Mouse (Mus musculus): ENCODE measurements around the gene Gm20662.

Gene Gm20662

DNA sequence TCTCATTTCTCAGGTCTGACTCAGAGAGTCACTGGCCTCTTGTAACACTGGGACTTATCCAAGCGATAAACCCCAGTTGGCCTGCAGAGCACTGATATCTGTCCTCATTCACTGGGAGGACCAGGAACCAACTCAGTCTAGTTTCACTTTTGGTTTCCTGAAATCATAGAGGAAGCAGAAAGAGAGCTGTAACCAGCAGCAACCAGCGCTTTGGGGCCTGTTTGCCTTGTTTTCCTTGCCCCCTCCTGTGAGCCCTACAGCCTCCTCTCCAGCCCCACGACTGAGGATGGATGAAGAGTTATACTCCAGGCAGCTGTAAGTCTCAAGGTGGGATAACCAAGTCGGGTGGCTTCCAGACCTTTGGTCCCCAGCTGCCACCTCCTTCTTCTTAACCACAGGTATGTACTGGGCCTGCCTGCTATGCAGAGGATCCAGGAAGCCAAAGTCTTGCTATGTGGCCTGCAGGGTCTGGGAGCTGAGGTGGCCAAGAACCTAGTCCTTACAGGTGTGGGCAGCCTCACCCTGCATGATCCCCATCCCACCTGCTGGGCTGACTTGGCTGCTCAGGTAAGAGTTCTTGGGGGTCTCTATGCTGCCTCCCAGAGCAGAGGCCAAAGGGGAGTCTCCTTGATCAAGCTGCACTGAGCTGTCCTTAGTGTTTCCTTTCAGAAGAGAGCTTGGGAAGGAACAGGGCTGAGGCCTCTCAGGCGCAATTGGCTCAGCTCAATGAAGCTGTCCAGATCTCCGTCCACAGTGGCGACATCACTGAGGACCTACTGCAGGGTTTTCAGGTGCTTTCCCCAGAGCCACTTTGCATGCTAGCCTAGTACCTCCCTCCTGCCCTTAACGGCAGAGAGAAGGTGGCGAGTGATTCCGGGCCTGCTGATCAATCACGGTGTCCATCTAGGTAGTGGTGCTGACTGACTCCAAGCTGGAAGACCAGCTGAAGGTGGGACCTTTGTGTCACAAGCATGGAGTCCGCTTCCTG is 20.5 kb upstream of the Gm20662 start, which contains the start of gene Uba7:
Gene Uba7, plus strand, starts transcription at position 107 of the 988 bp plus-strand sequence.
- 78% methylated on average over 12 of the region's 12 CpGs for WGBS

DNA sequence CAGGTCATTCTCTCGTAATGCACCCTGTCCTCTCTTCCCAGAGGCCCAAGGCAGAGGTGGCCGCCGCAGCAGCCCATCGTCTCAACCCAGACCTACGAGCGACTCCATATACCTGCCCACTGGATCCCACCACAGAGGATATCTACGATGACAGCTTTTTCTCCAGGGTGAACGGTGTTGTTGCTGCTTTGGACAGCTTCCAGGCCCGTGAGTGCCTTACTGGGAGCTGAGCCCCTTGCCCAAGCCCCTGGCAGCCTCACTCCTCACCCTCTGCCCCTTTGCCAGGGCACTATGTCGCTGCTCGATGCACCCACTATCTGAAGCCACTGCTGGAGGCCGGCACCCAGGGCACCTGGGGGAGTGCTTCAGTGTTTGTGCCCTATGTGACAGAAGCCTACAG is 17.3 kb upstream of the Gm20662 start:
- WGBS = 92% methylated on average over 12 of the region's 12 CpGs

DNA sequence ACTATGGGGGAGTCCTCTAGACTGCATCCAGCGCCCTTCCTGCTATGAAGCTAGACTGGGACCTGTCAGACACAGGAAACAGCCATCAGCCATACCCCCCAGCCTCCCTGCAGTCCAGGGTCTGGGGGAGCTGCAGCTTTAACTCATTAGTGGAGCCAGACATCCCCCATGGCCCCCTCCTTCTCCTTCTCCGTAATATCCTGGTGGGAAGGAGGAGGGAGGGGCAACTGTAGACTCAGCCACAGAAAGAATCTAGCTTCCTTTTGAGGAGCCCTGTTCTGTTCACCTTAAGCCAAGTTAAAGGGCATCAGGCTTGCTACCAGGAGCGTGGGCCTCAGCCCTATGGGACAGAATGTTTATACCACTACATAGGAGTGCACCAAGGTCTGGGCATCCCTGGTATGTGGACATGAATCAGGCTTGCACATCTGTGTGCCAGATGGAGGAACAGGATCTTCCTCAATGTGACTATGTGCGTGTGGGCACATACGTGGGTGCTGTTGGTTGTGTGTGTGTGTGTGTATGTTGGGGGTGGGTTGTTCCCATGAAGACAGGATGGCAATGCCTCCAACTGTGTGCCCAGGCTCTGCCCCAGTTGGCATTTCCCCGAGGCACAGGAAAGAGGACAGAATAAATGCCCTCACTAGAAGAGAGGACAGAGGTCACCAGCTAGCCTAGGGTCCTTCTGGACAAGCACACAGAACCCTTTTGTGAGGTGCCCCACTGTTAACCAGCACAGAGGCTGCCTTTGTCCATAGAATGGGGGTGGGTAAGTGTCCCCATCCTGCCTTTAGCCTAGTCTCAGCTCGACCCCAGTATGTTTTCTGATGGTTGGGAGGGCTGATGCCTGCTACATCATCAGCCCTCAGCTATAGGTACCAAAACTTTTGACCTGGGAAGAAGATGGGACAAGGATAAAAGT is 14.2 kb upstream of the Gm20662 start:
- 33% methylated on average over 7 of the region's 7 CpGs for WGBS

DNA sequence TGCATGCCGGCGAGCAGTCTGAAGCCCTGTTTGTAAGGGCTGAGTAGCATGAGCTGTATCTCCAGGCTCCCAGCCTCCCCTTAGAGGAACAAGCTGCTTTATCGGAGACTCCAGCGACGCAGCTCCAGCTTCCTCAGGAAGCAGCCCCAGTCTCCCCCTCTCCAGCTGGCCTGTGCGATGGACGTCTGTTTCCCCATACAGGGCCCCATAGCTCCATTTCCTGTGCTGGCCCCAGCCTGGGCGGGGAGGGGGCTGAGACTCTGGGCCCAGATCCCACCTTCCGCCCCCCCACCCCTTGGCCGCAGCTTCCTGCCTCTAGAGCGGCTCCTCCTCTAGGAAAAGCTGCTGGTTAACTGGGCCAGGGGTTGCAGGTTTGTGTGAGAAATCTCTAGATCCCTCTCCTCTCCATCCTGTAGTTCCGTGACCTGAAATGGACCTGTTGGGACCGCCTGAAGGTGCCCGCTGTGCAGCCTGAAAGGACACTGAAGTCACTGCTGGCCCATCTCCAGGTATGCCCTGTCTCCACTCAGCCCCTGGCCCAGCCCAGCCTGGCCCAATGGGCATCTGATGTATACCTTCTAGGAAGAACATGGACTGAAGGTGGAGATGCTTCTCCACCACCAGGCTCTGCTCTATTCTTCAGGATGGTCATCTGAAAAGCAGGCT is 13.3 kb upstream of the Gm20662 start, which contains the start of gene Gm20661:
Gene Gm20661, plus strand, starts transcription at position 378 of the 666 bp plus-strand sequence.
- WGBS = 29% methylated on average over 14 of the region's 14 CpGs

DNA sequence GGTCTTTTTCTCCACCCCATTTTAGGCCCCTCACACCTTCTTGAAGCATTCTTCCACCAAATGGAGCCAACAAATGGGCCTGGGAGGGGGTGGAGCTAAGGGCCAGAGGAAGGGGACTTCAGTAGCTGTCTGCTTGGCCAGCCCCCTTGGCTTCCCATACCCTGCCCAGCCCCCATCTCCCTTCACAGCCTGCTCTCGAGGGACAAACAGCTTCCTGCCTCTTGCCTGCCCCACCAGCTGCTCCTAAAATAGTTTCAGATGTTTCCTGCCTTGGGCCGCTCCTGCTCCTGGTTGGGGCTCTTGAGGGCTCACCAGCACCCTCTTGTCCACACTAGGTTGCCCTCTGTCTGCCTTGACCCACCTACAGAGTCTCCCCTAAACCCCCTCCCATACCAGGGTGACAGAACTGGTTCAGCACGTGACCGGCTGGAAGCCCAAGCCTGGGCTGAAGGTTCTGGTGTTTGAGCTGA is 12.7 kb upstream of the Gm20662 start:
- 58% methylated on average over 4 of the region's 4 CpGs for WGBS

DNA sequence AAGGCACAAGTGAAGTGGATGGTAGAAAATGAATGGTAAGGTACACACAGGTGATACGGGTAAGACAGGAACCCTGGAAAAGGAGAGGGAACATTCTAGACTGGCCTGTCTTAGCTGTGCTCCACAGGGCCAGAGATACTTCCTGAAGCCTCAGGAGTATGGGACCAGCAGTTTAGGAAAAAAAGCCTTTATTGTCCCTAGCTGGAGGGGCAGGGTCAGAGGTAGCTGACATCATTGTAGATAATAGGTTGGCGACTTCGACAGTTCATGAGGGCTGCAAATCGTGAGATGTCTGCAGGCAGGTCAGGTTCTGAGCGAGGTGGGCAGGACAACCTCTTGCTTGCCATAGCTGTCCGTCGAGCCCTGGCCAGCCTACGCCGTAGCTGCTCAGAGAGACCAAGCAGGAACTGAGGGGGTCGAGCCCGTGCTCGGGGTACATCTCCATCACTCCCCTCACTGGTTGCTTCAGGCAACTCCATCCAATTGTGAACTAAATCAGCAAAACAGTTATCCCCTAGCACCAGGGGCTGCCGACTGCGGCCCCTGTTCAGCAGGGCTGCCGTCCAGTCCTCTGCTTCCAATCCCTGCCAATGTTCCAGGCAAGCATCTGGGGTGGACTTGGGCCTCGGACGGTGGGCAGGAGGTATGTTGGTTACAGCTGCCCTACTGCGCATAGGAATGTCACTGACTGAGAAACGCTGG is 11.9 kb upstream of the Gm20662 start:
- WGBS = 79% methylated on average over 19 of the region's 19 CpGs

DNA sequence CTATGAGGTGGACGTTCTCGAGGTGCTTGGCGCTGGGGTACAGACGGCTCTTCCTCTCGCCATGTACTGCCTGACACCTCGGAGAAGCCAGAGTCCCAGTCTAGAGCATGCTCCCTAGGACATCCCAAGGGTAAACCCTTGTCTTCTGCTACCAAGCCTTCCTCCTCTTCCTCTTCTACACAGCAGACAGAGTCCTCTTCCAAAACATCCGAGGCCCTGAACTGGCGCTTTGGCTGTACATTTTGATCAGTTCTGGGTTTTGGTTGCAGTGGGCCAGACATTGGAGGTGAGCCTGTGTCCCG is 11.4 kb upstream of the Gm20662 start:
- 68% methylated on average over 9 of the region's 9 CpGs for WGBS

DNA sequence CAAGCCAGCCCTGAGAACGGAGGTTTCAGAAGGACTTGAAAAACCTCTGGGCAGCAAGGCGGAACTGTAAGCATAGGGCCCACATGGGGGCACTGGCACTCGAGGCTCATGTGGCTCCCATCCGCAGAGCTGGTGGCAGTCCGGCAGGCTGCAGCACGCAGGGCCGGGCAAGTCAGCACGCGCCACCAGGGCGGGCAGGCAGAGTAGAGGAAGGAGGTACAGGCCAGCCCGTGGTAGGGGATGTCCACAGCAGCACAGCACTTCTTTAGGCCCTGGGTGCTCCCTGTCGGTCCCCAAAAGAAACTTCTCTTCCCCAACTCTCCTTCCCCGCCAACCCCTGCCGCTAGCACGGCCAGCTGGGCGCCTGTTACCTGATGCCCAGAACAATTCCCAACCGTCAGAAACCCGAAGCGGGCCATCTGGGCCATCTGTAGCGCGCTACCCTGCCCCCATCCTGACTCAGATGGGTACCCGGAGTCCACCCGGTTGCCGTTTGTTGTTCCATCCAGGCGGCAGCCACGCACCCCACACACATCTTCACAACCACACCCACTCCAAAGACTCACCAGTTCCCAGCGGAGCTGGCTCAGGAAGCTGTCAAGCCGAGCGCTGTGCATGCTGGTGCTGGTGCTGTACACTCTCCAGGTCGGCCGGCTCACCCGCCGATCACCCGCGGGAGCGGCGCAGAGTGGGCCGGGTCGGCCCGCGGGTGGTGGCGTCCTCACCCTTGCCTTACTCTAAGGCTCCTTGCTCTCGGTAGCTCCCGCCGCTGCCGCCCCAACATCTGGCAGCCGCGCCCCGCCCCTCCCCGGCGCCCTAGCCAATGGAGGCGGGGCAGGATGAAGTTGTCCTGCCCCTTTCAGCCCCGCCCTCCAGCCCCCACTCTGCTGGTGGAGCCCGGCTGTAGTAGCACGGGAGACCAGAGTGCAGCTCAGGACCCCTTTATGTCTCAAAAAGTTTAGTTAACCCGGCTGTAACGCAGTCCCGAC is 10.7 kb upstream of the Gm20662 start, which contains the start of gene Inka1:
Gene Inka1, minus strand, starts transcription at position 749 of the 989 bp plus-strand sequence.
- WGBS = 5% methylated on average over 58 of the region's 58 CpGs

DNA sequence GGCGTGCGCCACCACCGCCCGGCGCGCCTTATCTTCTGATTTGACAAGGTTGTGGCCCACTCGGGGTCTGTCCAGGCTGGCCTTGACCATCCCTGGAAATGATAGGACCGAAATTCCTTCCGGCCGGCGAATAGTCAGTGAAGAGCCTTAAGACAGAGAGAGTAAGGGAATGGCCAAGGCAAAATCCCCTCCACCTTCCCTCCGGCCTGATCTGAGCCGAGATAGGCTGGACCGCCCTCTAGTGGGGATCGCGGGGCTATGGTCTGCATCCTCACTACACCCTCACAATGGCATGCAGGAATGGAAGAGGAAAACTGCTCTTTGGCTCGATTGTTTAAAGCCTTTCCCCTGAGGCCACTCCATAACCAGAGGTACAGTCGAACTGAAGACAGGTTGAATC is 9.8 kb upstream of the Gm20662 start:
- 8% methylated on average over 18 of the region's 18 CpGs for WGBS

DNA sequence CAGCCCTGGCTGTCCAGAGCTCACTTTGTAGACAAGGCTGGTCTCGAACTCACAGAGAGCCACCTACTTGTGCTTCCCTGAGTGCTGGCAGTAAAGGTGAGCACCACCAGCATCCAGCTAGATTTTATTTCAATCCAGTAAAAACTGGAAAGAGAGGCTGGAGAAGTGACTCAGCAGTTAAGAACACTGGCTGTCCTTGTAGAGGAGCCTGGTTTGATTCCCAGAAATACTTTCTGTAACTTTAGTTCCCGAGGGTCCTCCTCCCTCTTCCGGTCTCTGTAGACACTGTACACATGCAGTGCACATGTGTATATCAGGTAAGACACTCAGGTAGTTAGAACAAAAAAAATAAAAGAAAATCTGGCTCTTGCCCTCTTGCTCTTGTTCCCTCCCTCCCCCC is 8.2 kb upstream of the Gm20662 start:
- 58% methylated on average over 3 of the region's 3 CpGs for WGBS

DNA sequence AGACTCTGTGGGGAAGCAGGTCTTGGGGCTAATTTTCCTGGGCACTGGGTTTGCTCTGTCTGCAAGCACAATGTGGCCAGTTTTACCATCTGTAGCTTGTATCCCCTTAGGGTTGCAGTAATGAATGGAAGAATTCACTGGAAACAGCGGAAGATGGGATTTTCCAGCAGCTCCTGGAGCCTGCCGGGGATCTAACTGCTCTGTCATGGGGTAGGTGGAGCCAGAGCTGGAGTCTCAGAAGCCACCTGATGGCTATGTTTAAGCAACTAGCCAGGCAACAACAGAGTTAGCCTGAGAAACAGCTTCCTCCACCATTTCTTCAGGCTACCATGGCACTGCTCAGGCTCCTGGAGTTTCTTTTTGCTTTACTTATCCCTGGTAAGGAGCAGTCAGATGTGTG is 4.0 kb upstream of the Gm20662 start, which contains the start of gene Cdhr4:
Gene Cdhr4, plus strand, starts transcription at position 301 of the 400 bp plus-strand sequence.
- WGBS = 66% methylated on average over 2 of the region's 2 CpGs

DNA sequence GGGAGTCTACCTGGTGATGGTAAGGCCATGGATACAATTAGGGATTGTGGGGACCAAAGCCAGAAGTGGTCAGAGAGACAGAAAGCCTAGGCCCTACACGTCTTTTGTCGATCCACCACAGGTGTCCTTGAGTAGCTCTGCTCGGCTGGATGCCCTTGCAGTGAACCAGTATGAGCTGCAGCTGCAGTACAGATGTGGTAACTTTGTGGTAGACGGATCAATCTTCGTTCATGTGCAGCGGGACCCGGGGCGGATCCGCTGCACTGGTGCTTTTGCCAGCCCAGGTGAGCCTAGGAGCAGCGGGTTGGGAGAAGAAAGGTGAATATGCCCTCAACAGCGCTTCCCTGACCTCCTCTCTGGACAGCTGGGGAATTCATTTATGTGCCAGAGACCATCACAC is 3.1 kb upstream of the Gm20662 start:
- WGBS = 95% methylated on average over 11 of the region's 11 CpGs

DNA sequence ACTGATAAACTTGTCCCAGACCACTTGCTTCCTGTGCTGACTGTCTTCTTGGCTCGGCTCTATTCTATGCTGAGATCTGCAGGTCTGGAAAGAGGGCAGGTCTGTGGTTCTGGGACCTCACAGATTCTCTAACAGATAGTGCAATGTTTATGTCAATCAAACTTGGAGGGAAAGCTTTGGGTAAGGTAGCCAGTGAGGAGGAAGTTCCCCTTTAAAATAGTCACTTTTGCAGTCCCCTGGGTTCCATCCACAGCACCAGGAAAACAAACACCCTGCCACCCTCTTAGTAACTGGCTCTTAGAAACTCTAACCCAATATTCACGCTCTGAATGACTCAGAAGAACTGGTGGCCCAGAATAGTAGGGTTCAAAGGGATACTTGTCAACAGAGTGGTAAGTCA is 1.7 kb upstream of the Gm20662 start:
- WGBS = 71% methylated on average over 2 of the region's 2 CpGs

DNA sequence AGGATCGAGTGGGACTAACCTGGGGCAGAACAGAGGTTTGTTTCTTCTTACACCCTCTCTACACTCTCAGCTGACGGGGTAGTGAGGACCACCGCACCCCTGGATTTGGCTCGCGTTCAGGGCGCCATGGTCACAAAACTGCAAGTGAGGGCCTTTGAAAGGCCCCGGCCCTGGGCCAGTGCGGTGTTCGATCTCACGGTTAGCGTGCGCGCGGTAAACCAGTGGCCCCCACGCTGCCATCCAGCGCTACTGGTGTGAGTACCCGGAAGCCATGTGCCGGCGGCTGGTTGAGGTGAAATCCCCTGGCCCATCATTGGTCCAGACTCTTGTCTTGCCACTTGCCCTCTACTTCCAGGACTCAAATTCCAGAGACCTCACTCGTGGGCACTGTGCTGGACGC is 636 bp upstream of the Gm20662 start:
- WGBS = 95% methylated on average over 21 of the region's 21 CpGs

DNA sequence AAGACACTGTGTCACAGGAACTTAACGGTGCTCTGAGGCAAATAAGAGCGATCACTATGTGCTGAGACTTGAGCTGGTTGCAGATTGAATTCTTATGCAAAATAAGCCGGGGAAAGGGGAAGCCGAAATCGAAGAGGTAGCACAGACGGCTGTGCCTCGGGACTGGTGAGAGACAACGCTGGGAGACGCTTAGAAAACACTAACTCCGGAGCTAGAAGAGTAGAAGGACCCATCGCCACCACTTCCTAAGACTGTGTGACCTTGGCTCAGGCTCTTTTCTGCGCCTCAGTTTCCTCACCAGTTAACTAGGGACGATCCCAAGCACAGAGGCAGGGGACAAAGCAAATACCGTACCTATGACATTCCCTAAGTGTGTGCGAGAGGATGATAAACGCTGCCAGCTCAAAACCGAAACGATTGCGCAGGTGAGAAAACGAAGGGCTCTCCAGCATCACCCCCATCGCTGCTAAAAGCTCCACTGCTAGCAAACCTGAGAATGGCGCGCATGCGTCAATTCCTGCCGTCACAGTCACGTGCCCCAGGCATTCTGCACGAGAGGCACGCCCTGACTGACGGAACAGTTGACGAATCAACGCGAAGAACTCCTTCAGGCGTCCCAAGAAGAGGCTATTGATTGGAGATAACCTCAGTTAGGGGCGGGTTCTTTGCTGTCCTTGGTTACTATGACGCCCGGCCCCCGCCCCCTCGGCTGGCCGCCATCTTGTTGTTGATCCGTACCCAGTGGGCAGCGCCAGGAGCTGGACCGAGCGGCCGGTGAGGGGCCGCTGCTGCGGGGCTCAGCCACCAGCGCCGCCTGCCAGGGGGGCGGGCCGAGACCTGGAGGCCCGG is 6.0 kb downstream of the Gm20662 start, which contains the start of gene Ip6k1:
Gene Ip6k1, plus strand, starts transcription at position 580 of the 849 bp plus-strand sequence.
- WGBS = under 1% methylated on average over 51 of the region's 51 CpGs

DNA sequence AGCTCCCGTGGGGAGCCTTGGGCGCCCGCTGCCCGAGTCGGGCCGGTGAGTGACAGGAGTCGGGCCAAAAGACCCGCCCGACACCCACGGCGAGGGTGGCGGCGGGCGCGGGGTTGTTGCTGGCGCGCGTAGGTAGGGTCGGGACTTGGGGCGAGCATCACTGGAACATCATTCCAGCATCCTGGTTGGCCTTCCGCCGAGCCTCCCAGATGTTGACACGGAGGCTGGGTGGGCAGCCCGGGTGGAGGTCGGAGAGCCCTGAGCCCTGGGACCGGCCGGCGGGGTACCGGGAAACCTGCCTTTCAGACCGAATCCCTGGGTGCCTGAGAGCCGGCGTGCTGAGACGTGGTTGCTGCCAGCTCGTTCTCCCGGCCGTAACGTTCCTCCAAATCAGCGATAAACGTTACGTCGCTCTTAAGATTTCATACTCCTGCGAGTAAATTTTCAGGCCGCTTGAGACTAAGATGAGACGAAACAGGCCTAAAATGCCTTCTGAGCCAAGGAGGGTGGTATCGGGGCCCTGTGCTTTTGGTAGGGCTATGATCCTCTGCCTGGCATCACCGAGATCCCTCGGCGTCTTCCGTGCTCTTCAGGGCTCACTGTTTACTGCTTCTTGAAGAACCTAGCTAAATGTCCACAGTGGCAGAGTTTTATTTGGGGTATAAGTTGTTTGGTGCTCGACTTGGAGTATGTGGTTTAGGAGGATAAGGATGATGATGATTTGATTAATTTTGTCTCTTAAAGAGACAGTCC is 6.8 kb downstream of the Gm20662 start:
- WGBS = 1% methylated on average over 50 of the region's 50 CpGs

DNA sequence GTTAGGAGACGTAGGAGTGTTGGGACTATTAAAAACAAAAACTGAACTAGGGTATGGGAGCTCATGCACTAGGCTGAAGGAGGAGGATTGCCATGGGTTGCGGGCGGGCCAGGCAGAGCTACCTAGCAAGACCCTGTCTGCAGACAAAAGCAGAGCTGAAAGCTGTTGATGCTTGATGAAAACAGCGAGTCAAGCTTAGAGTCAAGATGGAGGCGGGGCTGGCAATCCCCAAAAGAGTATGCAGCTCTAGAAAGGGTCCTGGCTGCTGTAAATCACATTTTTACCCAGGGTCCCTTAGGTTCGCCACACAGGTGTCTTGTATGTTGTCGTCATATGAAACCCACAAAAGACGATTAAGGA is 7.4 kb downstream of the Gm20662 start:
- 9% methylated on average over 8 of the region's 8 CpGs for WGBS

DNA sequence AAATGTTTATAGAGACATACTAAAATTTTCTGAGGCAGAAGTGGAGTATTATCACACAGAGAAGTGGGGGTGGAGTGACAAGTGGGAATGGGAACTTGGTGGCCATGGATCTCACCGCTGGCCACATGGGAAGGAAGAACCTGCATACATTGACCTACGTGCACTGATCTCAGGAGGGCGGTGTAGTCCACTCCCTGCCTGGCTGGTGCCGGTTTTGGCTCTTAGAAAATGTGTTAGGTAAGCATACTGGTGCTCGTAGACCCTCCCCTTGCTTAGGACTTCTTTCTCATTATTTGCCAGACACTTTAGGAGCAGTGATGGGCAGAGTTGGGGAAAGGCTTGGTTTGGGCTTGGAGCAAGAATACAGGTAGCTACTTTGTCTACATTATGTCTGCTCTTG is 11.9 kb downstream of the Gm20662 start:
- WGBS = 61% methylated on average over 5 of the region's 5 CpGs
